Comparison of ENCODE assay signal across 10 mouse cellular contexts in genomic region chr4:117283271-117284191, GRCm38 (mm10). TPM values are rescaled to one million over a fixed set of nuclear protein-coding genes. Genes with fewer than 3 reads are reported as not detected.
DNase-seq lines count a peak whose midpoint lies in the region; ATAC-seq and TF ChIP-seq lines count a peak whose summit lies in the region.
"Had no signal": no experiment of that assay in that cellular context is flagged by ENCODE, and none has a peak within 500 bp of the region (broad histone marks: within the 10 kb centered on the region; RNA-seq: fewer than 3 reads in every experiment).

No protein-coding gene starts in this region.

- H3K27me3 ChIP-seq in ES-Bruce4 (ENCODE audit: control insufficient read depth, insufficient read depth, low read length, poor library complexity, severe bottlenecking): no peaks in the 10 kb centered on the region
- H3K27me3 ChIP-seq in forebrain, embryonic 15.5 days: no peaks in the 10 kb centered on the region
- peaks cover 77% of the 10 kb centered on the region for H3K27me3 ChIP-seq in midbrain, embryonic 12.5 days

- no peak overlapping the region for H3K4me3 ChIP-seq in ES-Bruce4 (ENCODE audit: low read depth, low read length)
- H3K4me3 ChIP-seq in forebrain, embryonic 15.5 days: no peak overlapping the region
- H3K4me3 ChIP-seq in midbrain, embryonic 12.5 days: no peak overlapping the region

- peaks cover 10% of the 10 kb centered on the region for H3K4me1 ChIP-seq in ES-Bruce4 (ENCODE audit: control insufficient read depth, insufficient read depth, low read length)
- peaks cover 61% of the 10 kb centered on the region for H3K4me1 ChIP-seq in forebrain, embryonic 15.5 days
- H3K4me1 ChIP-seq in midbrain, embryonic 12.5 days: peaks cover 83% of the 10 kb centered on the region

- WGBS in forebrain, embryonic 15.5 days: 17% methylated on average over 22 of the region's 22 CpGs
- 6% methylated on average over 22 of the region's 22 CpGs for WGBS in midbrain, embryonic 12.5 days

- ATAC-seq in forebrain, embryonic 15.5 days (replicated peaks): peak; percentile 44
- peak; percentile 73 for ATAC-seq in midbrain, embryonic 12.5 days (ENCODE audit: low FRiP score, low read depth)

- peaks cover 70% of the 10 kb centered on the region for H3K36me3 ChIP-seq in ES-Bruce4 (ENCODE audit: control insufficient read depth, insufficient read depth, low read length, poor library complexity, severe bottlenecking)
- peaks cover 46% of the 10 kb centered on the region for H3K36me3 ChIP-seq in forebrain, embryonic 15.5 days
- peaks cover 55% of the 10 kb centered on the region for H3K36me3 ChIP-seq in midbrain, embryonic 12.5 days

- peak; percentile 47 for DNase-seq in adrenal gland, postnatal 10 days
- DNase-seq in adrenal gland, adult 8-10 months: no peak
- DNase-seq in urinary bladder, postnatal 10 days (ENCODE audit: low spot score): no peak
- DNase-seq in cerebellum, postnatal 36 days: no peak
- no peak for DNase-seq in kidney, adult 8-10 months

- no peak overlapping the region for H3K4me2 ChIP-seq in forebrain, embryonic 15.5 days (replicated peaks)
- peak overlapping the region; percentile 27 for H3K4me2 ChIP-seq in midbrain, embryonic 12.5 days (replicated peaks)

- no peak overlapping the region for H3K9ac ChIP-seq in ES-Bruce4 (ENCODE audit: low read depth, poor library complexity, severe bottlenecking)
- 0 out of 2 replicates have a peak overlapping the region, but pooled peaks have one; percentile 28 for H3K9ac ChIP-seq in forebrain, embryonic 15.5 days (replicated peaks)
- 0 out of 2 replicates have a peak overlapping the region, but pooled peaks have one; percentile 32 for H3K9ac ChIP-seq in midbrain, embryonic 12.5 days (replicated peaks)

- no peaks in the 10 kb centered on the region for H3K9me3 ChIP-seq in ES-Bruce4 (replicated peaks; ENCODE audit: control insufficient read depth, insufficient read depth, low read length, poor library complexity, severe bottlenecking)
- no peaks in the 10 kb centered on the region for H3K9me3 ChIP-seq in forebrain, embryonic 15.5 days
- no peaks in the 10 kb centered on the region for H3K9me3 ChIP-seq in midbrain, embryonic 12.5 days

- TF ChIP-seq EP300 in ES-Bruce4 (IDR thresholded peaks at IDR 0.05; ENCODE audit: insufficient read depth, low read depth, low read length): no peak

- TF ChIP-seq CTCF in ES-Bruce4 (IDR thresholded peaks at IDR 0.05; ENCODE audit: low read depth, low read length): no peak

- no peak for TF ChIP-seq POLR2A in ES-Bruce4 (IDR thresholded peaks at IDR 0.05; ENCODE audit: insufficient read depth, low read length)

- H3K27ac ChIP-seq in ES-Bruce4 (ENCODE audit: insufficient read depth, low read length): 0 out of 2 replicates have a peak overlapping the region, but pooled peaks have one; percentile 16
- H3K27ac ChIP-seq in forebrain, embryonic 15.5 days (replicated peaks): peak overlapping the region; percentile 40
- H3K27ac ChIP-seq in midbrain, embryonic 12.5 days (replicated peaks): peak overlapping the region; percentile 85

RNA-seq across cellular contexts. Expression of gene Armh1, which starts 31.6 kb away (rescaled TPM):
- total RNA-seq in adrenal gland, postnatal 10 days (2021): 1 to 10 TPM; 1.5 to 1.8 TPM
- total RNA-seq in adrenal gland, adult 8-10 months (2022): 1 to 10 TPM; 2.6 to 3.7 (median 3.0) TPM
- polyA plus RNA-seq in ES-Bruce4 (2011; ENCODE audit: insufficient read depth, insufficient read length, low read depth, missing spikeins): 0.49 and 0.52 TPM in 2 replicates
- polyA plus RNA-seq in forebrain, embryonic 15.5 days (2015; fragmentation: Nextera tagmentation; extraction: Ambion mirVana): 0.92 and 1.8 TPM in 2 replicates
- polyA plus RNA-seq in midbrain, embryonic 12.5 days (2016; fragmentation: Nextera tagmentation; extraction: Ambion mirVana): 0.32 and 0.47 TPM in 2 replicates
- total RNA-seq: granulocyte monocyte progenitor cell, adult 5-6 weeks; monocyte, adult 5-6 weeks had no signal

RNA-seq across cellular contexts. Expression of gene Tmem53, which starts 31.8 kb away (rescaled TPM):
- 10 to 100 TPM; 50.4 to 60.9 TPM for total RNA-seq in adrenal gland, postnatal 10 days (2021)
- 100 to 1,000 TPM in 1 of 4 experiments, 10 to 100 TPM in 3; 52.4 to 103 (median 74.9) TPM for total RNA-seq in adrenal gland, adult 8-10 months (2022)
- 1.8 and 2.7 TPM in 2 replicates for polyA plus RNA-seq in ES-Bruce4 (2011; ENCODE audit: insufficient read depth, insufficient read length, low read depth, missing spikeins)
- polyA plus RNA-seq in forebrain, embryonic 15.5 days (2015; fragmentation: Nextera tagmentation; extraction: Ambion mirVana): 4.9 and 6.5 TPM in 2 replicates
- polyA plus RNA-seq in midbrain, embryonic 12.5 days (2016; fragmentation: Nextera tagmentation; extraction: Ambion mirVana): 7.1 TPM in 2 replicates

Comparison
In these comparisons a context has a peak if more than half of its experiments do, and no peak if none do; other contexts are left out.
1. H3K27ac ChIP-seq: peak in every context shown above with its lines; median percentile 85 in midbrain, embryonic 12.5 days; 40 in forebrain, embryonic 15.5 days; 16 in ES-Bruce4.